Mouse (Mus musculus) megakaryocyte-erythroid progenitor cell, adult 5-6 weeks (primary cell): ENCODE data around the gene Cyp2j6. TPM values are rescaled to one million over a fixed set of nuclear protein-coding genes. Genes with fewer than 3 reads are reported as not detected.
"Not testable (repeated sequence)": the region's sequence is repeated elsewhere in the genome, so short reads cannot be mapped to it uniquely, and the experiment has no call there.

Experiments used
- ATAC-seq: replicated peaks from 2 replicates; pipeline ENCODE4 v1.8.0; 2016; ENCODE audit warnings: mild to moderate bottlenecking, inconsistent platforms; ENCODE audit not compliant: severe bottlenecking, poor library complexity, low FRiP score, low TSS enrichment
- total RNA-seq, 2 experiments: library from RNA; stranded (forward) in 1 of 2; stranded (reverse) in 1 of 2; fragments of 200-1000, 215-1000 nt in 1 of 2; fragments of >200 nt in 1 of 2; fragmentation: Nextera tagmentation in 1 of 2; gene quantifications; 2 replicates each; pipeline ENCODE4 v1.2.3; 2014 to 2017

The Cyp2j6 gene
- total RNA-seq (2014; fragmentation: Nextera tagmentation): 0.67 TPM in 1 of 2 replicates, not detected in the other
- 0.47 and 1.1 TPM in 2 replicates for total RNA-seq (2017)

DNA sequence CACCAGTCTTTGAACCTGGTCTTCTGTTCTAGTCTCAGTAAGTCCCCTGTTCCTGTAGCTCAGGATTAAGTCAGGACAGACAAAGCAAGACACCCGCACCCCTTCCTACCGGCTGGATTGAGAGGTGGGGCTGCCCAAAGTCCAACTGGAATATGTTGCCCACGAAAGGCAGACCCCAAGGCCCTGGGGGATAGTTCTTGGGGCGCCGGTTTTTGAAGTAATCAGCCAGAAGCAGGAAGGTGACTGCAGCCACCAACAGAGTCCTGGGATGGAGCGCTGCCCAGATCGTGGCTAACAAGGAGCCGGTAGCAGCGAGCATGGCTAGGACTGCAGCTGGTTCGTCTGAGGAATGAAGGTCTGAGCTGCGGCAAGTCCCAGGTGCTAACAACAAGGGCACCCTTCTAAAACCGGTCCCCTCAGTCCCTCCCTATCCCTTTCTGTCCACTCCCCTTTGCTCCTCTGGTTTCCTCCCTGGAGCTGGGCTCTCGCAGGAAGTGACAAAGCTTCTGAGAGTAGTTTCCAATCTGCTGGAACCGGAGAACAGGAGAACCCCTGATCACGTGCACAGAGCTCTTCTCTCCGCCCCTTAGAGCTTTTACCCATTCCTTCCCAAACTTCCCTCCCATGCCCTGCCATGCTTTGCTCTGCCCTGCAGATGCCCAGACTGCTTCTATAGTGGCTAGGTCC is at the start of gene Cyp2j6:
Cyp2j6 (minus strand) TSS at position 529 of the 687 bp plus-strand sequence.
- ATAC-seq: peak; percentile 73; the same call in 1 of the 2 replicates

DNA sequence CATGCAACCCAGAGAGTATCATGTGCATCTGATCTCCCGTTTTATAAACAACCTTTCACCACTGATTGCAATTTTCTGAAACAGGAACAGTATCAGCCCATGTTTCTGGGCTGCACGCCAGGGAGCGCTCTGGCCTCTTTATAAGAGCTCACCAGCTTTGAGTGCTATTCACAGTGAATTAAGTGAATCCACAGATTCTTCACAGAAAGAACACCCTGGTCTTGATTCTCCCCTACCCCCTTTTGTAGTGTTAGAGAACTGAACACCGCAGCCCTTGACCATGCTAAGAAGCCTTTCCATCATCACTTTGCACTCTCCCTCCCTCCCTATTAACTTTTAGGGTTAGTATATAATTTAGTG is 38.3 kb upstream of the Cyp2j6 start:
- ATAC-seq: peak; percentile 55

DNA sequence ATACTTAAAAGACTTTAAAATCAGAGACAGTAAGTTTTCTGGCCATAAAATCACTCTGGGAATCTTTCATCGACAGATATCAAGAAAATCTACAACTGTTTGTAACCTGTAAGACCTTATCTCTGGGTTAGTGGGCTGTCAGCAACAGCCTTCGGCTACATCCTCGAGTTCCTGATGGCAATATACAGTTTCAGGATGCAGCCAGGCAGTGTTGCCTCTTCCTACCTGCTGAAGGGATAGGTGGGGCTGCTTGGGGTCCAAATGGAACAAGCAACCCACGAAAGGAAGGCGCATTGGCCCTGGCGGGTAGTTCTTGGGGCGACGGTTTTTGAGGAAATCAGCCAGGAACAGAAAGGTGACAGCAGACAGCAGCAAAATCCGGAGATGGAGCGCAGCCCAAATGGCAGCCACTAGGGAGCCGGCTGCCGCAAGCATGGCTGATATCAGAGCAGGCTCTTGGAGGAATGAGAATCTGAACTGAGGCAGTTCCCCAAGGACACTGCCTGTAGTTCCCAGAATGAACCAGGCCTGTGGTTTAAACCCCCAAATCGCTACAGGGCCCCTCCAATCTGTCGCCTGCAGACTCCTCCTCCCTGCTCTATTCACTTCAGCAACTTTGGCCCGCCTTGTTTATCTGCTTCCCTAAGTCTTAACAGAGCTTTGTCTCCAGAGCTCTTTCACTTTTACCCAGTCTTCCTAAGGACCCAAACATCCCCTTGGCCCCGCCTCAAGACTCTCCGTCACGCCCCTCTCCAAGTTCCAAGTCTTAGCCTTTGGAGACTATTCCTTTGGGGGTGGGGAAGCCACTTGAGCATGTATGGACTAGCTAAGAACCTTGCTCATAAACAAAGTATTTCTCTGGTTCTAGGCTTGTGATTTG is 37.7 kb upstream of the Cyp2j6 start, which contains the start of gene Cyp2j9:
Cyp2j9 (minus strand) TSS at position 668 of the 880 bp plus-strand sequence.
- ATAC-seq: peak; percentile 59

DNA sequence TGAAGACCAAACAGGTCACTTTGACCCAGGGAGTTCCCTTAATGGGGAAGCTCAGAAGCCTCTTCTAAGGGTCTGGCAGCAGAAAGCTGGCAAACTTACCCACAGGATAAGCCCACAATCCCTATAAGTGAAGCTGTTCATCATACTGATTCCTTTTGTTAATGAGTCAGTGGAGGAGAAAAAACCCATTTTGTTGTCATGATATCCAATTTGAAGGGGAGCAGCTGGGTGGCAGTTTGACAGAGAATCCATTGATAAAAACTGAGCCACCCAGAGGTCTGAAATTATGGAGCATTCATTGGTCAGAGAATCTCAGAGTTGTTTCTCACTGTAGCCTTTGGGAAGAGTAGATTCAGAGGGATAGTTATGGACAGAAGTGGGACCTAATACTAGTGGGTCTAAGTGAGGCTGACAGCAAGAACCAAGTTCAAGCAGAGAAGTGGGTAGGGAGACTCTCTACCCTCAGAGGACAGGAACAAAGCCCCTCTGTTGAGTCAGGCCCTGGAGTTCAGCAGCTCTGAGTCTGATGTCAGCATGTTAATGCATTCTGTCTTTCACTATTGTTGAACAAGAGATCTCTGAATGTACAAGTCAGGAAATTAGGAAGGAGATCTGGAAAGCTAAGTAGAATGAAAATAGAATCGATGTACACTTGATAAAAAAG is 28.1 kb upstream of the Cyp2j6 start:
- no peak for ATAC-seq

DNA sequence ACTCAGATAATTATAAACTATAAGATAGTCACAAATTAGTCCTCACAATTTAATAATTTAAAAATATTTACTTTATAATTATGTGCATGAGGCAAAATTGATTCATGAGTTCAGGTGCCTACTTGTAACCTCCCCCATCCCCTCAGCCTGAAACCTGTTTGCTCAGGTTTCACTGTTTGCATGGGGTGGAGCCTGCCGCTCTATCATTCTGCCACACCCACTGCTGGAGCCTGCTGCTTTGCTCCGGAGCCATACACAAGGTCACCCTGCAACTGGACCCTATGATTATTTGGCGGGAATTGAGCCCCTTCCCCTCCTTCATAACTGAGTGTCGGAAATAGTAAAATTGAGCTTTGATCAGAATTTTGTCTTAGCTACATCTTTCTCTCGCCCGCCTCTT is 26.9 kb upstream of the Cyp2j6 start:
- not testable (repeated sequence) for ATAC-seq

- ATAC-seq: no peak
These were observed 16.0 kb upstream of the Cyp2j6 start for GRCm38 (mm10) chr4:96569442-96569841.

DNA sequence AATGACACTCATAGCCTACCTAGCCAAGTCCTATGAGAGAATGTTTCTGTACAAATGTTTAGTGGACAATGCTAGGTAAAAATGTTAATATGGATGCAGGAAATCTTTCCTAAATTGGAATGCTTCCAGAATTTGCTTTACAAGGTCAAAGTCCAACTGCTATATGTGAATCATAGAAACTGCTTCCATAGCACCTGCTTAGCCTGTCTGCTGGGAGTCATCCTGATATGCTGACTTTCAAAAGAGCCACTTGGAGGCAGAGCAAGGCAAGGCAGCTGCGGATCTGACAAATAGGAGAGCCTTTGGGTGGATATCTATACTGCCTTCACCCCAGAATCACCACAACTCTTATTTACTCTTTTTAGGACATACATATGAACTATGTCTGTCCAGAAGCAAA is 14.5 kb upstream of the Cyp2j6 start:
- ATAC-seq: no peak

DNA sequence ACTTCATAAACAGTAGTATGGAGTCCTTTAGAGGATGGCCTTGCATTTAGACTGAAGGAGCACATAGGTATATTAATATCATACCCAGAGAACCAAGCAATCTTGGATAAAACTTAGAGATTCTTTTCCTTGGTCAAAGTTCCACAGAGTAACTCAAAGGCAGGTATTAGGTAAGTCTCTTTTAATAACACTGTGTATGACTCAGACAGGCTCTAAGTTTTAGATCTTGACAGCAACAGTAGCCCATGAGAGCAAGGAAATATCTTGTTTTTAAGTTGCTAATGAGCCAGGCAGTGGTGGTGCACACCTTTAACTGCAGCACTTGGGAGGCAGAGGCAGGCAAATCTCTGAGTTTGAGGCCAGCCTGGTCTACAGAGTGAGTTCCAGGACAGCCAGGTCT is 12.3 kb upstream of the Cyp2j6 start:
- ATAC-seq: no peak

DNA sequence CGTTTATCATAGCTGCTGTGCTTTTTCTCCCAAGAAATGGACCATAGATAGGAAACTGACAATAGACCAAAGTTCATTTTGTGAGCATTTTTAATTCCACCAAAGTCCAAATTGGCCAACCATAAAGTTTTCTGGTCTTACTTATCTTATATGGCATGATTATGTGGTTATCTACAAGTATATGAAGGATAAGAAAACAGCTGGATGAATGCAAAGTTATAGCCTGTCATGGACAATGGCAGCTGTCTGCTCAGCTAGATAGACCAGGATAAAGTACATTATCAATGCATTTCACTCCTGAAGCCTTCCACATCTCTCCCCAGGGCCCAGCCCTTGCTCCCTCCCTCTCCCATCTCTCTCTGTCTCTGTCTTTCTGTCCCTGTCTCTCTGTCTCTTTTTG is 7.0 kb upstream of the Cyp2j6 start:
- no peak for ATAC-seq

- no peak for ATAC-seq
These were observed 6.3 kb upstream of the Cyp2j6 start for GRCm38 (mm10) chr4:96559781-96560180.

- no peak for ATAC-seq
These were observed 1.8 kb downstream of the Cyp2j6 start for GRCm38 (mm10) chr4:96551619-96552018.

- no peak for ATAC-seq
These were observed 7.5 kb downstream of the Cyp2j6 start for GRCm38 (mm10) chr4:96545976-96546375.

GRCm38 (mm10) chr4:96525772-96526171 is 27.7 kb downstream of the Cyp2j6 start:
- ATAC-seq: no peak

GRCm38 (mm10) chr4:96522256-96522655 is 31.2 kb downstream of the Cyp2j6 start:
- no peak for ATAC-seq

- ATAC-seq: no peak
These were observed 43.4 kb downstream of the Cyp2j6 start for GRCm38 (mm10) chr4:96510083-96510482.

DNA sequence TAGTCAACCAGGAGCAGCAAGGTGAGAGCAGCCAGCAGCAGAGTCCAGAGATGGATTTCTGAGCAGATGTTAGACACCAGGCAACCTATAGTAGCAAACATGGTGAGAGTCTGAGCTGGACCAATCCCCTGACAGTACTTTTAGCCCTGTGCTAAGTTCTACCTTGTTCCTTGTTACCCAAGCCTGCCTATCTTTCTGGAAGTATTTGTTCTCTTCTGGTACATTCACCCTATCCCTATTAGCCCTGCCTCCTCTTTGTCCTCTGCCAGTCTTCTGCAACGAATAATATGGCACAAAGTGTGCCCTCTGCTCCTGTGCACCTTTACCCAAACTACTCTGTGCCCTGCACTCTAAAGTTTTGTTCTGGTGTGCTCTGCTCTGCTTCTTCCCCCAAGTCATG is 46.2 kb downstream of the Cyp2j6 start, which contains the start of gene Cyp2j8:
Cyp2j8 (minus strand) TSS at position 101 of the 400 bp plus-strand sequence.
- ATAC-seq: no peak
